Mouse (Mus musculus) layer of hippocampus, adult 11-12 months (tissue): Measurements from ENCODE around the gene Cops9.

ENCODE experiments used
- DNase-seq: peaks from one replicate; pipeline ENCODE4 v3.0.0; 2022; ENCODE audit warnings: low spot score

The Cops9 gene

GRCm38 (mm10) chr1:92646601-92647000, 4.8 kb upstream of the Cops9 start:
- no peak for DNase-seq

DNA sequence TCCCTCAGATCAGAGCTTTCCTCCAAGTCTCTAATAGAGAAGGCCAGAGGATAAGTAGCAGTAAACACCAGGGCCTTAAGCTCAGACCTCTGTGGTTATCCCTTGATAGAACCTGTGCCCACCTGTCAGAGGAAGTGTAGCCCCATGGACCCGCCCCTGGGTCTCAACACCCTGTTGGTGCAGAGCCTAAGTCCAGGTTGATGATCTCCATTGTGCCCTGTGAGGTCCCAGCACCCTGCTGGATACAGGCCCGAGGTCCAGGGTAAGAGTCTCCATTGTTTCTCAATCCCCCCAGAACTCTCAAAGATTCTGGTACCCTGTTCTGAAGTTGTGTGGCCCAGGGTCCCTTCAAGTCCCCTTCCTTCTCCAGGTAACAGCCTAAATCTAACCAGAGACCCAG, 4.3 kb upstream of the Cops9 start:
- DNase-seq = no peak

DNA sequence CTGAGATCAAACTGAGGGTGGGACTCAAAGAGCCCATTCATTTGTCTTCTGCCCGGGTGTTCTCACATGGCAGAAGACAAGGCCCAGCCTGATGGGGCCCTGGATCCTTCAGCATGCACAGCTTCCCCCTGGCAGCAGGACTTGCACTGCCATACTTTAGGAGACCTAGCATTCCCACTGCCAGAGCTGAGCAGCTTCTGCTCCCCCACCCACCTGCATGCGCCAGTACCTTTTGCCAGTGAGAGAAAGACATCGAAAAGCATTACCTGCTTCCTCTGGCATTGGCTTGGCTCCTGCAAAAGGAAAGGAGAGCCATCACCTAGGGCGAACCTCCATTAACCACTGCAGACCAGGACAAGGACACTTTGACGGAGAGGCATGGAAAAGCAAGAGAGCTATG, 3.1 kb upstream of the Cops9 start:
- no peak for DNase-seq

- no peak for DNase-seq
Observed at GRCm38 (mm10) chr1:92643691-92644090, 1.9 kb upstream of the Cops9 start.

DNA sequence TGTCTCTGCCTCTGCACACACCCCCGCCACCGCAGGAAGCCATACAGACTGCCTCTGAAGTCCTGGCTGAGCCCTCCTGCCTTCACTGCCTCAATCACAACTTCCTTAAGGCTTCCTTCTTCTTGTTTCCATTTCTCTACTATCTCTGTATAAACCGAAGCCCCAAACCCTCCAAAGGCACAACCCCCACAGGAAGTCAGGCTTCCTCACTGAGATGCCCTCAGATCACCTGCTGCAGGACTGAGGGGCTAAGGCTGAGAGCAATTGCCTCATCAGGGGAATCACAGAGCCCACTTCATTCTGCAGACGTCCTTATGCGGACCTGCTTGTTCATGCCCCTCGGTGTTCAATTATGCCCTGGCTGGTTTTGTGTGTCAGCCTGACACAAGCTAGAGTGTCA, 1.4 kb downstream of the Cops9 start:
- DNase-seq = no peak

GRCm38 (mm10) chr1:92638736-92639135, 3.0 kb downstream of the Cops9 start:
- DNase-seq = peak; percentile 45

DNA sequence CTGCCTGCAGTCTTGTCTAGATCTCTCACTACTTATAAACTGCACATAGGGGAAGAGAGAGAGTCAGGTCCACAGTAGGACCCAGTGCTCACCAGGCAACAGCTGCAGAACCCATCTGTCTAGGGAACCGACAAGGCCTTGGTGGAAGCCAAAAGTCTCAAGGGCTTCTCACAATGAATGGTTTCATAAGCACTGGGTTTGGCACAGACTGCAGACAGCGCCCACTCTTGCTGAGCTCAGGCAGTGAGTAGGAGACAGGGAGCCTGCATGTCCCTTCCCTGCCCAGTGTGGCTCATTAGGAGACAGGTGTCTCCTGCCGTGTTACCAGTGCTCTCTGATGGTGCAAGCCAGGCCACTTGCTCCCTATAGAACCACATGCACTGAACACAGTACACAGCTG, 3.6 kb downstream of the Cops9 start:
- peak; percentile 79 for DNase-seq

DNA sequence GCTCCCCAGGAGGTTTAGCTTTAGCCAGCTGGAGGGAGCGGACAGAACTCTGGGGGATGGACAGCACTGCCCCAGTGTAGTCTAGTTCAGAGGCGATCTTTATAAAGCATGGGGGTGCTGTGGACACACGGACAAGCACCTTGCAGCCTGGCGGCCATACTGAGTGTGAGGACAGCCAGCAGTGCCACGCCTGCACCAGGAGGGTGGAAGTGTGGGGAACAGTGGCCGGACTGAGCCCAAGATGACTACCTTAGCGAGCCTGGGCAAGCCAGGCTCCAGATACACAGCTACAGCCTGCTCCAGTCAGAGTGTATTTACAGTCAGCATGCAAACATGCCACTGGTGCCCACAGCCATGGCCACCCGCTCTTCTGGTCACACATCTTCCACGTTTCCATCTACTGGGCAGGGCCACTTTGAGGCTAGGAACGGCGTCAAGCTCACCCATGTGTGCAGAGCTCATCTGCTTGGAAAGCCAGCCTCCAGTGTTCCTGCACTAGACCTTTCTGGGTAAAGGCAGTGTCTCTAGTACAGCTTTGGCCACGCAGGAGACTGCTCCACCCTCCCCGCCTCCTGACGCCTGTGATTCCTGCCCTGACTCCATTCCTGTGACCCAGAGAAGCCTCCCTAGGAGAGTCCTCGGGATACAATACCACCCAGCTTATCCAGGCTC, 4.1 kb downstream of the Cops9 start:
- no peak for DNase-seq

DNA sequence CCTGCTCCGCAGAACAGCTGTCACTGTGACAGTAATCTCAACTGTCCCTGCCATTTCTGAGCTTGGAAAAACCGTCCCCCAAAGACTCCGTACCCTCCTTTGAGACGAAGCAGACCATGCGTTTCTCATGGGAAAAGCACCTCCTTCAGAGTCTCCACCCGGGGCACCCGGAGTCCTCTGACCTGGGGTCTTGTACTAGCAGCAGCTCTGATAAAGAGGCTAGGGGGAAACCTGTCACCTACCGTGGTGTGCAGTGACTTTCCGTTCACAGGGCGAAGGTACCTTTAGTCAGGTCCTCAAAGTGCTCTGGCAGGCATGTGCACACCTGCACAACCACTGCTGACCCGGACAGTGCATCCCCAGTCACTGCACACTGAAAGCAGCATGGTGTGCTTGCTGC, 5.1 kb downstream of the Cops9 start:
- DNase-seq = no peak

- DNase-seq = no peak
Observed at GRCm38 (mm10) chr1:92636015-92636414, 5.8 kb downstream of the Cops9 start.

DNA sequence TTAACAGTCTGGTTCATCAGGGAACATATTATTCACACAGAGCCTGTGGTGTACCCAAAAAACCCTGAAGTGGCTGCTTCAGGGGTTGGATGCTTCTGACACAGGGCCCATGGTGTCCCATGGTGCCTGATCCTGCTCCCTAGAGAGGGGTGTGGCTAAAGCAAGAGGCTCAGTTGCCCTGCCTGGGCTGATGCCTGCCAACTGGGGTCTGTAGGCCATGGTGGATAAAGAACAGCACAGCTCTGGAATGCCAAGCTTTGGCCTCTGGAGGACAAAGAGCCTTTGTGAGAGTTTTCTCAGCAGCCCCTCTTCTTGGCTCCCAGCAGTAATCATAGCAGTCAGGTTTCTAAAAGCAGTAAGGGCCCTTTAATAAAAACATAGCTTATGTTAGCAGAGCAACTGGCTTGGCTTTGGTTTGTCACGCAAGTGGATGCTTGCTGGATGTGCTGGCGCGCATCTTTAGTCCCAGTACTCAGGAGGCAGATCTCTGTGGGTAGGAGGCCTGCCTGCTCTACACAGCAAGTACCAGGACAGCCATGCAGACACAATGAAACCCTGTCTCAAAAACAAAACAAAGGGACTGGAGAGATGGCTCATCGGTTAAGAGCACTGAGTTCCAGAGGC, 6.7 kb downstream of the Cops9 start:
- DNase-seq = peak; percentile 38

DNA sequence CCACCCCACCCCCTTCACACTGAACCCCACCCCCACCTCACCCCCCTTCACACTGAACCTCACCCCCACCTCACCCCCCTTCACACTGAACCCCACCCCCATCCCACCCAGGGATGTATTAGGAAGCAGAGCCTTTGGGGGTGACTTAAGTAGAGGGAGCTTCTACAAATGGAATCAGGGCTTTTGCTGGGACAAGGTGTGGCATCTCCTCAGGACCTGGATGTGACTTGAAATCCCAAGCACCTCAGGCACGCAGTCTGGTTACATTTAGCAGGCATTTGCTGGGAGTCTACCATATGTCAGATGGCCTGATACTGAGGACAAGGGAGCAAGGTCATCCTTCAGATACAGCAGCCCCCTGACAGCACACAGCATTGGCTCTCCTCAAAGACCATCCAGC, 7.2 kb downstream of the Cops9 start:
- DNase-seq = no peak

- DNase-seq = no peak
Observed at GRCm38 (mm10) chr1:92633726-92634125, 8.1 kb downstream of the Cops9 start.

GRCm38 (mm10) chr1:92632948-92633347, 8.8 kb downstream of the Cops9 start:
- DNase-seq = no peak

DNA sequence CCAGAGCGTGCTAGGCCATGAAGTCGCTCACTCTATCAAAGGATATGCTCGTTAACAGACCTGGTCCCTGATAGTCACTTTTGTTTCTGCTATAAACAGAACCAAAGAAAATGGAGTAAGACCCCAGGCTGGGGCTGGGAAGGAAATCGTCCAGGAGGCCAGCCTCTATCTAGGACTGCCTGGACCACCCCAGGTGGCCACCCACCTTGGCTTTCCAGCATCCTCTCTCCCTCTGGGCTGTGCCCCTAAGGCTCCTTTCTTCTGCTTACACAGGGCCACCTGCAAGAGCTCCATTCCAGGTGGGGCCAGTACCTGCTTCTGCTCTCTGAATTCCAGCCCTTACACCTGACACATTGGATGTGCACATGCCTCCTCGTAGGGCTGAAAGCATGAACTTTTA, 9.6 kb downstream of the Cops9 start:
- no peak for DNase-seq

- DNase-seq = no peak
Observed at GRCm38 (mm10) chr1:92628227-92628626, 13.6 kb downstream of the Cops9 start.

DNA sequence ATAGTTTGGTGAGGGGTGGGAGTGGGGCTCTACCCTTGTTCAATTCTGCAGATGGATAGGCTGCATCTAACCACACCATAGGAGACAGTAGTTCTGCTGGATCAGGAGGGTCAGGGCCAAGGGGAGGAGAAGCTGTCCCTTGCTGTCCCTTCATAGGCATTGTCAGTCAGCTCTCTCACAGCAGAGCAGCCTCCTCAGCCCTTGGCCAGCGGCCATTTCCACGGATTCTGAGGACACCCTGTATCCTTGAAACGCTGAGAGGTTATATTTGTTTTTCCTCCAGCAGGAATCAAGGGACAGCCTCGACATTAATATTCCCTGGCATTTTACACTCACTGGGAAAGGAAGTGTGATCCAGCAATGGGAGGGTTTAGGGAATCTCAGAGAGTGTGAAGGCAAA, 23.4 kb downstream of the Cops9 start:
- DNase-seq = no peak

DNA sequence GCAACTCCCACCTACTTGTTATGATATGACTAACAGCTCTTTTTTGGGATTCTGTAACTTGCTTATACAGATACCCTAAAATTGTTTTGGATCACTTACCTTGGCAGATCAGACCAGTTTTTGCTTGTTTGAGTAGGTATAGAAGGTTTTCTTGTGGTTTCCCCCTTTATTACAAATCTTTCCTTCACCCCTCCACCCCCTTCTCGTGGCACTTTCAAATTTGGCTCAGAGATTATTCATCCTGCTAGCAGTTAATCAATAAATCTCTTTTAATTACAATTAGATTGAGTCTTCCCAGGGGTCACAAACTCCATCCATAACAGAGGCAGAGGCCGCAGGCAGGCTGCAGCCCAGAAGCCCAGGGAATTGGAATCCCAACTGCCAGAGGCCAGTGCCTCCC, 24.3 kb downstream of the Cops9 start, which contains the start of gene Olfr12:
Gene Olfr12 (plus strand): TSS at position 301 of the 400 bp plus-strand sequence.
- DNase-seq = no peak

- no peak for DNase-seq
Observed at GRCm38 (mm10) chr1:92616046-92616445, 25.7 kb downstream of the Cops9 start.

- peak; percentile 39 for DNase-seq
Observed at GRCm38 (mm10) chr1:92614516-92614915, 27.3 kb downstream of the Cops9 start.

DNA sequence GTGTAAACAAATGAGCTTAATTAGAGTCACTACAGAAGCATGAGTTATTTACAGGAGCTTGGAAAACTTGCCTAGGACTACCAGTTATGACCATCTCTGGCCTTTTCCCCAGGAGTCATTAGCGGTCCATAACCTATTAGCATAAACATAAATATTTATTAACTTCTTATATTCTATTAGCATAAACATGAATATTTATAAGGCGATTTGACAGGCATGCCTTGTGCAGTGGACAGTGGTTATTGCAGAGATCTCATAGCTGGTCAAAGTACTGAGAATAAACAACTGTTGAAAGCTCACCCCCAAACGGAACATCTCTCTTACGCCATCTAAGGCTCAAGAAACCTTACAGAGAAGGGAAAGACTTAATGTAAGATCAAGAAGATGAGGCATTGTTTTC, 28.6 kb downstream of the Cops9 start:
- no peak for DNase-seq

GRCm38 (mm10) chr1:92611008-92611407, 30.8 kb downstream of the Cops9 start:
- DNase-seq = peak; percentile 58

- DNase-seq = no peak
Observed at GRCm38 (mm10) chr1:92607711-92608110, 34.1 kb downstream of the Cops9 start.

- DNase-seq = no peak
Observed at GRCm38 (mm10) chr1:92605482-92605881, 36.3 kb downstream of the Cops9 start, which contains the start of gene Olfr1410. Olfr1410 (plus strand) TSS chr1:92605782.
